Mouse (Mus musculus) lung, adult 2 months (tissue): ENCODE data around the gene Ankrd55.

Source experiments
- CTCF ChIP-seq: fragments of 200-500 bp; IDR thresholded peaks from 2 replicates; pipeline ENCODE4 v1.5.1; 2011; ENCODE audit warnings: mild to moderate bottlenecking, low read length, control low read depth; ENCODE audit not compliant: insufficient read depth
- POLR2A ChIP-seq: fragments of 200-500 bp; IDR thresholded peaks from 2 replicates; pipeline ENCODE4 v1.6.1; 2011; ENCODE audit warnings: low read depth, mild to moderate bottlenecking, control low read depth, low read length, borderline replicate concordance; ENCODE audit errors: extremely low read depth

- no peak for TF ChIP-seq CTCF
- no peak for TF ChIP-seq POLR2A
Measured at GRCm38 (mm10) chr13:112245131-112245530, 43.1 kb upstream of the Ankrd55 start.
